Mouse (Mus musculus) hindbrain, embryonic 16.5 days (tissue): Measurements from ENCODE around the gene Mprip. TPM values are rescaled to one million over a fixed set of nuclear protein-coding genes. Genes with fewer than 3 reads are reported as not detected.
"Not testable (repeated sequence)": the region's sequence is repeated elsewhere in the genome, so short reads cannot be mapped to it uniquely, and the experiment has no call there.

Source experiments
- ATAC-seq: fragments of 200-750 bp; cut with Nextera tagmentation; 2 replicates; pipeline ENCODE4 v1.8.0; 2017; ENCODE audit warnings: moderate TSS enrichment, moderate library complexity
- H3K27ac ChIP-seq: fragments of 300-500 bp; sonication (generic); 2 replicates; pipeline ENCODE4 v1.5.1; 2014; ENCODE audit warnings: low read depth, mild to moderate bottlenecking, control low read depth, low read length, moderate library complexity
- H3K27me3 ChIP-seq: fragments of 300-500 bp; sonication (generic); replicated peaks from 2 replicates; pipeline ENCODE4 v1.6.1; 2014; ENCODE audit warnings: low read length; ENCODE audit not compliant: control insufficient read depth, insufficient read depth
- H3K36me3 ChIP-seq: fragments of 300-500 bp; sonication (generic); 2 replicates; pipeline ENCODE4 v1.6.1; 2014; ENCODE audit warnings: mild to moderate bottlenecking, low read length, moderate library complexity, mixed read lengths; ENCODE audit not compliant: control insufficient read depth, insufficient read depth
- H3K4me1 ChIP-seq: fragments of 300-500 bp; sonication (generic); 2 replicates; pipeline ENCODE4 v1.6.1; 2014; ENCODE audit warnings: low read depth, low read length; ENCODE audit not compliant: control insufficient read depth, insufficient read depth
- H3K4me2 ChIP-seq: fragments of 300-500 bp; sonication (generic); 2 replicates; pipeline ENCODE4 v1.6.1; 2014; ENCODE audit warnings: mild to moderate bottlenecking, low read length, control low read depth, moderate library complexity
- H3K4me3 ChIP-seq: fragments of 300-500 bp; sonication (generic); 2 replicates; pipeline ENCODE4 v1.5.1; 2014; ENCODE audit warnings: mild to moderate bottlenecking, low read length, control low read depth, moderate library complexity
- H3K9ac ChIP-seq: fragments of 300-500 bp; sonication (generic); 2 replicates; pipeline ENCODE4 v1.6.1; 2014; ENCODE audit warnings: low read depth, mild to moderate bottlenecking, control low read depth, low read length, moderate library complexity
- H3K9me3 ChIP-seq: fragments of 300-500 bp; sonication (generic); 2 replicates; pipeline ENCODE4 v1.6.1; 2014; ENCODE audit warnings: mild to moderate bottlenecking, low read length, moderate library complexity; ENCODE audit not compliant: control insufficient read depth
- WGBS: fragments of 180-500 bp; shearing (Covaris S2); extraction: QIAGEN DNeasy Blood & Tissue Kit; methylation state at CpG from one replicate; pipeline ENCODE4 v1.1.7; 2014; 5-methylcytosine and 5-hydroxymethylcytosine counted together
- polyA plus RNA-seq: library from polyadenylated mRNA; unstranded; fragments of >200 nt; fragmentation: Nextera tagmentation; extraction: Ambion mirVana; gene quantifications from 2 replicates; pipeline ENCODE4 v1.2.1, GENCODE M21; 2015

Mprip gene
- polyA plus RNA-seq, 1 experiment from 2014 or later, result 34.8 TPM

DNA sequence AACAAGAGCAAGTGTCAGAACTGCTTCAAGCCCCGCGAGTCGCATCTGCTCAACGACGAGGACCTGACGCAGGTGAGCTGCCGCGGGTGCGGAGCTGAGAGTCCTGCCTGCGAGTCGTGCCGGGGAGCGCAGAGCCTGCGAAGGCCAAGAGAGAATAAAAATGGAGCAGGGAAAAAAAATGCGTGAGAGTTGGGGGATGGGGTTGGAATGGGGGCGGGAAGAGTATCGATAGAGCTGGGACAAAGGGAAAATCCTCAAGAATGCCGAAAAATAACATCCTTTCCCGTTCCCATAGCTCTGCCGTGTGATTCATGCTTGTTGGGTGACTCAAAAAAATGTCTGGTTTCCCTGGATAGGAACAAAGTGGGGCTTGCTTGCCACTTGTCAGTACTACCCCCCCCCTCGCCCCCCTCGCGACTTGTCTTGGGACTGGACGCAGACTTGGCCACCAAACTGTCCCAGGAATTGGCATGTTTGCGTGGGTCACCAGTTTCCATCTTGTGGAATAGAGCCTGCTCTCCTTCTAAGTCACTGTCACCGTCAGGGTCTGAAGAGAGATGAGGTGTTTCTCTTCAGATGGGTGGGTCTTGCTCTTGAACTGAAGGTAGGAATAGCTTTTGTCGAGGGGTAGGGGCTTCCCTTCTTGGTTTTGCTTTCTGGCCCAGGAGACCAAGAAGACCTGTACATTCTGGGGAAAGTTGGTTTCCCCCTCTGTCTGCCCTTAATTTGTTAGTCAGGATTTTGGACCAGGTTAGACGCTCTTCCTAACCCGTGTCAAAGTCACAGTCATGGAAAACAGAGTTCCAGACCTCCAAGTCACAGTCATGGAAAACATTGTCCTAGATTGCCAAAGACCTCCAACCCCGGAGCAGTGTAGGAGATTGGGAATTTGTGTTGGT lies 2.0 kb downstream of the Mprip start:
- Histone ChIP-seq H3K4me3 (peak overlapping the region; percentile 83), H3K9ac (peak overlapping the region; percentile 97), H3K4me1 (peaks cover 34% of the 10 kb centered on the region), H3K27ac (peak overlapping the region; percentile 97), H3K27me3 (no peaks in the 10 kb centered on the region), H3K4me2 (peak overlapping the region; percentile 84), H3K36me3 (no peaks in the 10 kb centered on the region), H3K9me3 (no peaks in the 10 kb centered on the region)
- peak; percentile 10; the same call in 1 of the 2 replicates for ATAC-seq
- 5% methylated on average over 30 of the region's 30 CpGs for WGBS

- H3K4me3 ChIP-seq, result peak overlapping the region; percentile 83
- H3K9ac ChIP-seq, result peak overlapping the region; percentile 97
- no peaks in the 10 kb centered on the region for H3K9me3 ChIP-seq
- H3K36me3 ChIP-seq, result no peaks in the 10 kb centered on the region
- no peak for ATAC-seq
- H3K4me2 ChIP-seq, result peak overlapping the region; percentile 84
- 13% methylated on average over 3 of the region's 3 CpGs for WGBS
- no peaks in the 10 kb centered on the region for H3K27me3 ChIP-seq
- H3K4me1 ChIP-seq, result peaks cover 34% of the 10 kb centered on the region
- peak overlapping the region; percentile 56 for H3K27ac ChIP-seq
Measured at GRCm38 (mm10) chr11:59663776-59664320, 2.7 kb downstream of the Mprip start.

DNA sequence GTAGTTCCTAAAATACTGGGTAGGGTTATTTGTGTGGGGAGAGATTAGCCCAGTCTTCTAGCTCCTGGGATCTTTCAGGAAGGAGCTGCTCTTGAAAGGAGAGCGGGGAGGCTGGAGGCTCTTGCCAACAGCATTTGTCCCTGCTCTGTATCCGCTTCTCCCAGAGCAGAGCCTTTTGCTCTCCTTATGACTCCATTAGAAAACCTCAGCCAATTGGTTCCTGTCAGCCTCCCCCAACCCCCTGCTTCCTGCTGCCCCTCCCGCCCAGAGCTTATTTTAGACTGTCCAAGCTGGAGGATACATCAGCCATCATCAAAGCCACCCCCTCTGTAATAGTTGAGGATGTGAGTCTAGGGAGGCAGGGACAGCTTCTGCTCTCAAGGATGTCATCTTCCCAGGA lies 3.7 kb downstream of the Mprip start:
- Histone ChIP-seq H3K4me1 (peaks cover 34% of the 10 kb centered on the region), H3K27me3 (no peaks in the 10 kb centered on the region), H3K4me2 (peak overlapping the region; percentile 84), H3K36me3 (no peaks in the 10 kb centered on the region), H3K9me3 (no peaks in the 10 kb centered on the region), H3K4me3 (peak overlapping the region; percentile 18), H3K9ac (0 out of 2 replicates have a peak overlapping the region, but pooled peaks have one; percentile 13), H3K27ac (peak overlapping the region; percentile 63)
- WGBS, result 32% methylated on average over 3 of the region's 3 CpGs
- ATAC-seq, result 0 out of 2 replicates have a peak, but pooled peaks have one; percentile 5

GRCm38 (mm10) chr11:59671049-59671693 lies 10.1 kb downstream of the Mprip start:
- H3K4me2 ChIP-seq, result no peak overlapping the region
- no peak overlapping the region for H3K27ac ChIP-seq
- no peak overlapping the region for H3K4me3 ChIP-seq
- peaks cover 3% of the 10 kb centered on the region for H3K4me1 ChIP-seq
- H3K36me3 ChIP-seq, result no peaks in the 10 kb centered on the region
- no peak for ATAC-seq
- no peaks in the 10 kb centered on the region for H3K9me3 ChIP-seq
- no peak overlapping the region for H3K9ac ChIP-seq
- 81% methylated on average over 4 of the region's 4 CpGs for WGBS
- H3K27me3 ChIP-seq, result no peaks in the 10 kb centered on the region

- H3K27me3 ChIP-seq, result no peaks in the 10 kb centered on the region
- H3K36me3 ChIP-seq, result no peaks in the 10 kb centered on the region
- no peaks in the 10 kb centered on the region for H3K9me3 ChIP-seq
- H3K4me3 ChIP-seq, result no peak overlapping the region
- no peak overlapping the region for H3K4me2 ChIP-seq
- 90% methylated on average over 3 of the region's 3 CpGs for WGBS
- no peak overlapping the region for H3K27ac ChIP-seq
- H3K4me1 ChIP-seq, result peaks cover 3% of the 10 kb centered on the region; the same call in 1 of the 2 replicates
- H3K9ac ChIP-seq, result no peak overlapping the region
- no peak for ATAC-seq
Measured at GRCm38 (mm10) chr11:59674013-59674412, 12.9 kb downstream of the Mprip start.

DNA sequence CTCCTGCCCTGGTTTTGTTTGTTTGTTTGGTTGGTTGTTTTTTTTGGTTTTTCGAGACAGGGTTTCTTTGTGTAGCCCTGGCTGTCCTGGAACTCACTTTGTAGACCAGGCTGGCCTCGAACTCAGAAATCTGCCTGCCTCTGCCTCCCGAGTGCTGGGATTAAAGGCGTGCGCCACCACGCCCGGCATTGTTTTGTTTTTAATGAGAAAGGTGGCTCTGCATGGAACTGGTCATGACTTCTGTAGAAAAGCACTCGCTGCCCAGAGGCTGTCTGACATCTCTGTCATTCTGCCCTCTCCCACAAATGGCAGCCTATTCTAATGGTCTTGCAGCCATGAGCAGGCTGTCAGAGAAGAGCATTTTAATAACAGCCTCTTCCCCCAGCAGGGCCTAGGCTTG lies 13.6 kb downstream of the Mprip start:
- not testable (repeated sequence) for ATAC-seq, H3K4me2 ChIP-seq, H3K4me3 ChIP-seq, H3K27me3 ChIP-seq, H3K9ac ChIP-seq, H3K9me3 ChIP-seq, H3K4me1 ChIP-seq, H3K36me3 ChIP-seq, H3K27ac ChIP-seq
- WGBS, result 94% methylated on average over 8 of the region's 8 CpGs

- ATAC-seq, result no peak
- H3K9ac ChIP-seq, result no peak overlapping the region
- no peak overlapping the region for H3K4me2 ChIP-seq
- no peaks in the 10 kb centered on the region for H3K27me3 ChIP-seq
- H3K4me3 ChIP-seq, result no peak overlapping the region
- 94% methylated on average over 2 of the region's 2 CpGs for WGBS
- H3K36me3 ChIP-seq, result no peaks in the 10 kb centered on the region; the same call in 1 of the 2 replicates
- H3K4me1 ChIP-seq, result no peaks in the 10 kb centered on the region
- no peak overlapping the region for H3K27ac ChIP-seq
- no peaks in the 10 kb centered on the region for H3K9me3 ChIP-seq
Measured at GRCm38 (mm10) chr11:59677767-59678166, 16.7 kb downstream of the Mprip start.

GRCm38 (mm10) chr11:59678693-59679092 lies 17.6 kb downstream of the Mprip start:
- 95% methylated on average over 2 of the region's 2 CpGs for WGBS
- Histone ChIP-seq H3K4me1 (no peaks in the 10 kb centered on the region), H3K9me3 (no peaks in the 10 kb centered on the region), H3K27me3 (no peaks in the 10 kb centered on the region), H3K4me2 (no peak overlapping the region), H3K27ac (no peak overlapping the region), H3K9ac (no peak overlapping the region), H3K4me3 (no peak overlapping the region), H3K36me3 (no peaks in the 10 kb centered on the region; the same call in 1 of the 2 replicates)
- ATAC-seq, result no peak

- Histone ChIP-seq H3K9me3 (no peaks in the 10 kb centered on the region), H3K4me2 (no peak overlapping the region), H3K4me3 (no peak overlapping the region), H3K9ac (no peak overlapping the region), H3K4me1 (no peaks in the 10 kb centered on the region), H3K36me3 (no peaks in the 10 kb centered on the region; the same call in 1 of the 2 replicates), H3K27ac (no peak overlapping the region), H3K27me3 (no peaks in the 10 kb centered on the region)
- no peak for ATAC-seq
- WGBS, result 93% methylated on average over 5 of the region's 5 CpGs
Measured at GRCm38 (mm10) chr11:59680111-59680510, 19.0 kb downstream of the Mprip start.
